Mouse (Mus musculus): ENCODE data around the gene Terf2ip. TPM values are rescaled to one million over a fixed set of nuclear protein-coding genes. Genes with fewer than 3 reads are reported as not detected.

Terf2ip gene
- 11.3 and 12.0 TPM in 2 replicates for total RNA-seq (2014; fragmentation: Nextera tagmentation)
- 14.5 and 16.8 TPM in 2 replicates for total RNA-seq (2017)

DNA sequence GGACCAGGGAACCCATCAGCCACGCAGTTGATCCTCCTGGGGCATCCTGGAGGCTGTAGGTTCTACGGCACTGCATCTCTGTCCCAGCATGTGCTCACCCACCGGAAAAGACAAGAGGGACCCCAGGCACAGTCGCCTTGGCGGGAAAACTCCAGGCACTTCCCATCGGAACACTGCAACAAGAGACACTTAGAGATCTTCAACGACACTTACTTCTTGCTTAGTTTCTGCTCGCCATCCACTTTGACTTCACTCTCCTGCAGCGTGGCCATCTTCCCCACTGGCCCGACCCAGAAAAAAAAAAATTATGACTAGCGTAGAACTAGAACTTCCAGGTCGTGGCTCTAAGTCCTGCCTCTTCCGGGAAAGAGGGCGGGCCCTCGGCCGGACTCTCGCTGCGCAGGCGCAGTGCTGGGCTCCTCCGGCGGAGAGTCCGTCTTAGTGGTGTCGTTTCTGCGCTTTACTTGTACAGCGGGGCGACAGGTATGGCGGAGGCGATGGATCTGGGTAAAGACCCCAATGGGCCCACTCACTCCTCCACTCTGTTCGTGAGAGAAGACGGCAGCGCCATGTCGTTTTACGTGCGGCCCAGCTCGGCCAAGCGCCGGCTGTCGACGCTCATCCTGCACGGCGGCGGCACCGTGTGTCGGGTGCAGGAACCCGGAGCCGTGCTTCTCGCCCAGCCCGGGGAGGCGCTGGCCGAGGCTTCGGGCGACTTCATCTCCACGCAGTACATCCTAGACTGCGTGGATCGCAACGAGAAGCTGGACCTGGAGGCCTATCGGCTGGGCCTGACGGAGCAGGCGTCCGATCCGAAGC lies at the start of gene Terf2ip, which contains the start of gene Kars:
Gene Terf2ip, plus strand, starts transcription at position 402 of the 819 bp plus-strand sequence.
Gene Kars, minus strand, starts transcription at position 327 of the 819 bp plus-strand sequence.
- peak; percentile 83 for ATAC-seq (replicated peaks; ENCODE audit: low FRiP score, low TSS enrichment, poor library complexity, severe bottlenecking)

- ATAC-seq (replicated peaks; ENCODE audit: low FRiP score, low TSS enrichment, poor library complexity, severe bottlenecking) = no peak
These were observed 48.6 kb upstream of the Terf2ip start for GRCm38 (mm10) chr8:111962589-111962988.

GRCm38 (mm10) chr8:111963091-111963490 lies 48.1 kb upstream of the Terf2ip start:
- no peak for ATAC-seq (replicated peaks; ENCODE audit: low FRiP score, low TSS enrichment, poor library complexity, severe bottlenecking)

DNA sequence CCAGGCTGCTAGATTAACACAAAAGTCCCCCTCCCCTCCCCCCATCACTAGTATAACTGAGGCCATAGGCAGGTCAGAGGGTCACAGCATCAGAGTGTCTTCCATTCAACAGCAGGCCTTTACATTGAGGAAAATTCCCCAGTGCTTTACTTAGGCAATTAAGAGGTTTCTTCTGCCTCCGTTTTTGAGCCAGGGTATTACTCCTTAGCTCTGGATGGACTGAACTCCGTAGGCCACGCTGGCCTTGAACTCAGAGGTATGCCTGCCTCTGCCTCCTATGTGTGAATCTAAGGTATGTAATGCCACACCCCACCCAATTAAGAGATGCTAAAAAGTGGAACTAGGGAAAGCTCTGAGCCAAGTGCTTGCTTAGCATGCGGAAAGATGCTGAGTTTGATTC lies 47.7 kb upstream of the Terf2ip start:
- ATAC-seq (replicated peaks; ENCODE audit: low FRiP score, low TSS enrichment, poor library complexity, severe bottlenecking) = no peak

- no peak for ATAC-seq (replicated peaks; ENCODE audit: low FRiP score, low TSS enrichment, poor library complexity, severe bottlenecking)
These were observed 46.8 kb upstream of the Terf2ip start for GRCm38 (mm10) chr8:111964351-111964750.

DNA sequence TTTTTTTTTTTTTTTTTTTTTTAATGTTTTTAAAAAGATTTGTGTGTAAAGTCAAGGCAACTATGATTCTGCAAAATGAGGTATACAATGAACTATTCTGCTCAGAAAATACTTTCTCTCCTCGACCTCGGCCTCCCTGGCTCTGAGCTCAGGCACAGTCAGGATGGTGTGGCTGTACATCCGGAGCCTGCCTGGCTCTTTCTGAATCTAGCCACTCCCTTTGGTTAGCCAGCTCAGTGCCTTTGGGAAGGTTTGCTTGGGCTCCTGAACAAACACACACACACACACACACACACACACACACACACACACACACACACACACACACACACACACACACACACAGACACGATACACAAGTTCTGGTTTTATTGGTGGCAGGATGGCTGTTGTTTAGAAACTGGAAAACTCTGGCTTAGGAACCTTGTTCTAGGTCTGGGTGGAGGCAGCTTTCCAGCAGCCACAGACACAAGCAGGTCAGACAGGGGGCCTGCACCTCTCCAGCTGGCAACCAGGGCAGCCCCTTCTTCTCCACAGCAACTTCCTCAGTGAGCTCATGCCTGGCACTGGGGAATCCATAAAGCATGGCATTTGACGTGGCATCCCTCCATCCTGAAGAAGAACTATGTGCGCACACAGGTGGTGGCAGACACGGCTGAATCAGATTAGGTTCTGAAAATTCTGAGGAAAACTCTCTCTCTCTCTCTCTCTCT lies 46.2 kb upstream of the Terf2ip start:
- no peak for ATAC-seq (replicated peaks; ENCODE audit: low FRiP score, low TSS enrichment, poor library complexity, severe bottlenecking)

DNA sequence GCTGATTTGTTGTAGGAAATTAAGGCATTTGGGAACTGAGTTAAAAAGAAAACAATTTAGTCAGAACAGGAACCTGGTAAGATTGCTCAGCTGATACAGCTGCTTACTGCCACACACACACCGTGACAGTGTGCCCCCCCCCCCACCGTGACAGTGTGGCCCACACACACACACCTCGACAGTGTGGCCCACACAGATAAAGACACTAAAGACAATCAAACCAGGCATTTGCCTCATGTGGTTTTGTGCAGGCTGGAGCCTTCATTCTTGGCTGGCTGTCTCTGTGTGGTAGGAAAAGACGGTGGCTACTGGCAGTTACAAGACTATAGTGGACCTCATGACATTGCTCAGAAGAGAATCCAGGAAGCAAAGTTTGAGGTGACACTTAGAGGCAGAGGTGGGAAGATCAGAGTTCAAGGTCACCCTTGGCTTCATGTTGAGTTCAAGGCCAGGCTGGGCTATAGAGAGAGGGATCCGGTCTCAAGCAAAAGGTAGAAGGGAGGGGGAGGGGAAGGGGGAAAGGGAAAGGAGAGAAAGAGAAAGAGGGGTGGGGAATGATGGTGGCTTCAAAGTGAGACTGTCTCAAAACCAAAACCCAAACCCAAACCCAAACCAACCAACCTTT lies 43.8 kb upstream of the Terf2ip start:
- peak; percentile 95 for ATAC-seq (replicated peaks; ENCODE audit: low FRiP score, low TSS enrichment, poor library complexity, severe bottlenecking)

GRCm38 (mm10) chr8:111968541-111968940 lies 42.7 kb upstream of the Terf2ip start:
- no peak for ATAC-seq (replicated peaks; ENCODE audit: low FRiP score, low TSS enrichment, poor library complexity, severe bottlenecking)

- ATAC-seq (replicated peaks; ENCODE audit: low FRiP score, low TSS enrichment, poor library complexity, severe bottlenecking) = no peak
These were observed 42.2 kb upstream of the Terf2ip start for GRCm38 (mm10) chr8:111968991-111969390.

GRCm38 (mm10) chr8:111974138-111974537 lies 37.1 kb upstream of the Terf2ip start:
- no peak for ATAC-seq (replicated peaks; ENCODE audit: low FRiP score, low TSS enrichment, poor library complexity, severe bottlenecking)

- ATAC-seq (replicated peaks; ENCODE audit: low FRiP score, low TSS enrichment, poor library complexity, severe bottlenecking) = no peak
These were observed 35.5 kb upstream of the Terf2ip start for GRCm38 (mm10) chr8:111975706-111976105.

- 0 out of 2 replicates have a peak, but pooled peaks have one; percentile 41 for ATAC-seq (replicated peaks; ENCODE audit: low FRiP score, low TSS enrichment, poor library complexity, severe bottlenecking)
These were observed 34.9 kb upstream of the Terf2ip start for GRCm38 (mm10) chr8:111976326-111976725.

DNA sequence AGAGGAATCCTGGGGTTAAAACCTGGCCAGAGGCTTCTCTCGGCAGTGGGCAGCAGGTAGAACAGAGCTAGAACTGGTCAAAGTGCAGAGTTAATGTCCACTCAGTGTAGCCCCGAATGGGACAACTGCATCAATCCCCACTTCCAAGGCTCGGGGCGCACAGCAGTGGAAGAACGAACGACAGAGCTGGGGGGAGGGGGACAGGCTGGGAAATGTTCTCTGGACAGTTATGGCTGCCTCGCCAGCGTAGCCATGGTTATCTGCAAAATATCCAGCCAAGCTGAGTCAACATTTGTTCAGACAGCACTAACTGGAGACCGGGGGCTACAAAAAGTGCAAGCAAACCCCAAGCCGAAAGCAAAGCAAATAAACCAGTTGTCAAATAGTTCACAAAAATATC lies 33.1 kb upstream of the Terf2ip start:
- no peak for ATAC-seq (replicated peaks; ENCODE audit: low FRiP score, low TSS enrichment, poor library complexity, severe bottlenecking)

GRCm38 (mm10) chr8:111982116-111982515 lies 29.1 kb upstream of the Terf2ip start:
- ATAC-seq (replicated peaks; ENCODE audit: low FRiP score, low TSS enrichment, poor library complexity, severe bottlenecking) = peak; percentile 56; the same call in 1 of the 2 replicates

DNA sequence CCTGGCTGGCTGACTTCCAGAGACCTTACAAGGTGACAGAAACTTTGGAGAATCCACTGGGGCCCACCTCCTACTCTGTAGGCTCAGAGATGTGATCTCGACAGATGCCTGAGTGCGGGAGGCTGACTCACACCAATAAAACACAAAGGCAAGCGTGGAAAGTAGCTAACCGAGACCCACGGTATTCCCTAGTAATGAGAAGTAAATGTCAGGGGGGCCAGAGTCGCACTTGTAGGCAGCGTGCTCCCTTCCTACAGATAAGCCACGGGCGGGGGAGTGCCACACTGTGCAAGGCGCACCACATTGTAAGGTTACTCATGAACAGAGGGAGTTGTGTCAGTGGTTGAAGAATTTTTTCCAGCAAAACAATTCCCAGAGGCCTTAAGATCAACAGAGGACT lies 26.7 kb upstream of the Terf2ip start:
- ATAC-seq (replicated peaks; ENCODE audit: low FRiP score, low TSS enrichment, poor library complexity, severe bottlenecking) = no peak

DNA sequence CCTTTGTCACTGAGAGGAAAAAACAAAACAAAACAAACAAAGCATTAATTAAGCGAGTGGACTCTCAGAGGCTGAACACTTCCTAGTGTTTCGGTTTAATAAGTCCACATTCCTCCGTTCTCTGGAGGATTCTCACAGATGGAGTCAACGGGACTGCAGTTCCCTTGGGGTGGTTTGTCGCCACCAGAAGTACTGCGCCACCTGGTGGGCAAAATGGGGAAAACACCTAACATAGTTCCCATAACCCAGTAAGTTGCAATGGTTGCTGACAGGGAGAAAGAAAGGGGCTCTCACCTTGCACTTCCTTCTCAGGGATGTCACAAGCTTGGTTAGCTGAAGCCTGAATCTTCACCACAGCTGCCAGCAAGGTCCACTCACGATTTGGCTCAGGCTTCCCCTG lies 21.3 kb upstream of the Terf2ip start:
- ATAC-seq (replicated peaks; ENCODE audit: low FRiP score, low TSS enrichment, poor library complexity, severe bottlenecking) = peak; percentile 77

- ATAC-seq (replicated peaks; ENCODE audit: low FRiP score, low TSS enrichment, poor library complexity, severe bottlenecking) = no peak
These were observed 19.9 kb upstream of the Terf2ip start for GRCm38 (mm10) chr8:111991278-111991677.

DNA sequence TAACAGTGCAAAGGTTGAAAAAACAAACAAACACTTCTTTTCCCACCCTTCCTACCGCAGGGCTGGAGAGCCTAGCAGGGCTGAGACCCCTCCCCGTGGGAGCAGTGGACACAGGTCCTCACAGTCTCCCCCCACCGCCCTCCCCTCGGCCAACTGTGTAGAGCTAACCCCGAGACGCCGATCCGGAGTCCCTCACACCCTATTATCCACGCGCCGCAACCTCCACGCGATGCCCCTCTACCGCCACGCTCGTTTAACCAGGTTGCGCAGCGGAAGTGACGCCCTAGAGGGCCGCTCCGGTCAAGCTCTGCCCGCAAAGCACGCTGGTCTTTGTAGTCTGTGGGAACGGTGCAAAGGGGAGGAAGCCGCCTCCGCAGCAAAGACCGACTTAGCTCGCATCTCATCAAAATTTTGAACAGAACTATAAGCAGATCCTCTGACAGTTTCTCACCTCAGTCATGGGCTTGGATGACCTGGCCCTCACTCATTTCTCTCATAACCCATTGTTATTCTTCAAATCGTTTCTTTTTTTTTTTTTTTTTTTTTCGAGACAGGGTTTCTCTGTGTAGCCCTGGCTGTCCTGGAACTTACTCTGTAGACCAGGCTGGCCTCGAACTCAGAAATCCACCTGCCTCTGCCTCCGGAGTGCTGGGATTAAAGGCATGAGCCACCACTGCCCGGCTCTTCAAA lies 19.0 kb upstream of the Terf2ip start, which contains the start of gene Adat1:
Gene Adat1, minus strand, starts transcription at position 290 of the 690 bp plus-strand sequence.
- ATAC-seq (replicated peaks; ENCODE audit: low FRiP score, low TSS enrichment, poor library complexity, severe bottlenecking) = peak; percentile 92

GRCm38 (mm10) chr8:111992703-111993039 lies 18.5 kb upstream of the Terf2ip start:
- no peak for ATAC-seq (replicated peaks; ENCODE audit: low FRiP score, low TSS enrichment, poor library complexity, severe bottlenecking)
